Mouse (Mus musculus): ENCODE results near the gene Cav2.

The Cav2 gene

DNA sequence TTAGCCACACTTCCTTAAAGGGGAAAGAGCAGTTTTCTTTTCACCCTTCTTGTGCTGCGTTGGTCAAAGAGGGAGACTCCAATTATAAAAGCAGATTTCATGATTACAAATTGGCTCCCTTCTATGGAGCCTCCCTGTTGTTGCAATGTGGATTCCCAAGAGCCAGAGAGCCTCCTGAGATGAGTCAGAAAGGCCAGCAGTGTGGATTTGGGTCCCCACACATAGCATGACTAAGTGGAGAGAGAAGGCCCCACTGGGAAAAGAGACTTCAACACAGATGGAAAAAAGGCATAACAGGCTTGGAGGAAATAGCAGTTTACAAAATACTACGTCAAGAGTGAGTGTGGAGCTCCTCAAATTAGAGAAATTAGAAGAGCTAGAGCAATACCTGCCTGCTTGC is 28.3 kb downstream of the Cav2 start:
- no peak for DNase-seq (ENCODE audit: low spot score in 2 of 2)

DNA sequence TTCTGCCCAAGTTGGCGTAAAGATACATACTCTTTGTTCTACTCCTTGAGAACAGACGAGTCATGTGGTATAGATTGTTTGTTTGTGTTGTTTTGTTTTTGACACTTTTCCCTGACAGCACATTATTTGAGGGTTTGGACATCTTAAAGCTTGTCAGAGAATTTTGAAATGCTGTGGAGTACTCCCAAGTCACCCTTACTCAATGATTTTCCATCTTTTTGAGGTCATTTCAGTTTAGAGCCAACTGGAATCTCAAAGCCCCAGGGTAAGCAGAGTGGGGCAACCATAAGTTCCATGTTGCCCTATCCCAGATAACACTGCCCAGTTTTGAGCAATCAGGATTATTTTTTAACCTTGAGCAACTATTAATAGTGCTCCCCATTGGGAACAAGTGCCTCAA is 33.3 kb downstream of the Cav2 start:
- DNase-seq (ENCODE audit: low spot score in 2 of 2) = no peak

DNA sequence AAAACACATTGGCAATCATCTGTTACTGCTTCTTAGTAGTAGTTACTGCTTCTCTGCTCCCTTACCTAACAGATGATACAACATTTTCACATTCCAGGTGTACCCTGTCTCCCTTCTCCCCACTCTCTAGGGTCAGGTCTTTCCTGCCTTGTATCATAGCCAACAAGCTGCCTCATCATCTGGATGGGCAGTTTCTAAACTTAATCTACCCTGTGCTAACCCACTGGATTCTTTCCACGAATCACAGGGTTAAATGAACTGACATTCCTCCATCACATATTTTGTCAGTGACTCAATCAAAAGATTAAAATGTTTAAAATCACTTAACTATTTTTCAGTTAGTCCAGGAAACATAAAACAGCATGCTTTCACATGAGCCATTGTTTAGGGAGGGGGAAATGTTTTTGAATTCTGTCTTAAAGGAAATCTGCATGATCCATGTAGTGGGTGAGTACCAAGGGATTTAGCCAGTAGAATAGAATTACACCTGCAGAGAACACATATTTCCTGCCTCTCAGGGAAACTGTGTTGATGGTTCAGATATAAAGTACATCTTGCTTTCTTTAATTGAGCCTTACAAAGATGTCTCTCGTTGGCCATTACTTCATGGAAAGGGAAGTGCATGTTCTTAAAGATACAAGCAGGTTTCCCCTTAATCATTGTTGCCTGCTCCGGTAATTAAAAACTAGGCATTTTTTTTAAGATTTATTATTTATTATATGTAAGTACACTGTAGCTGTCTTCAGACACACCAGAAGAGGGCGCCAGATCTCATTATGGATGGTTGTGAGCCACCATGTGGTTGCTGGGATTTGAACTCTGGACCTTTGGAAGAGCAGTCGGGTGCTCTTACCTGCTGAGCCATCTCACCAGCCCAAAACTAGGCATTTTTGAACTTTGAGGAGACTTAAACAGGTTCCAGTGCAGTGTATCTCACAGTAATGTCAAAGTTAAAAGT is 34.0 kb downstream of the Cav2 start:
- no peak for DNase-seq (ENCODE audit: low spot score in 2 of 2)

DNA sequence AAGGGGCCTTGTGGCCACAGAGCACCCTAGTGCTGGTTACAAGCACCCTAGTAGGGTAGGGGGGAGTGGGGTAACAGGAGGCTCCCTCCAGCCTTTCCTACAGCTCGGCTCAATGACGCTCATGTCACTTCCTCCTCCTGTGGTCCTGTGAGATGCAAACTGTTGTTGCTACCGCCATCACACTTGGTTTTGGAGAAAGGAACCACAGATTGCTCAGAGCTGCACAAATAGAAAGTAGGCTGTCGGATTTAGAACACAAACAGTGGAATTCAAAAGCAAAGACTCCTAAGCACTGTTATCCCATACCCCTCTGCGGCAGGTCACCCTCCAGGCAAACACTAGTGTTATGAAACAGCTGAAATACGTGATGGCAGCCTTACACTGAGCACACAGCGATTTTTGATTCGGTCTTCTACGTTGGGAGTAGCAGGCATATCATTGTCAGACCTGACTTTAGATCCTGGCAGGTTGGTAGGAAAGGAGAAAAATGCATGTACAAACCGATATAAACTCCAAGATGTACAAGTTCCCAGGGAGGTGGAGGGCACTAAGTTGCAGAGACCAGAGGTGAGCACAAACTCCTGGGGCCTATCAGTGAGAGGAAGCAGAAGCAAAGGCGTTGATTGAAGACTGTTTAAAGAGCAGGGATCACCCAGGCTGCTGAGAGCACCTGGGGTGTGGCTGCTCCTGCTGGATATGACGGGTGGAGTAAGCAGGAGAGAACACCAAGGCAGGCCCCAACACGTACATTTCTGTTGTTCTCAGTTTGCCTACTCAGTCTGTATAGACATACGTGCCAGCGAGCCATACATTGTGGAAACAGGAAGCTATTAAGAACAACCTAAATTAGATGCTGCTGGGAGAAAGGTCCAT is 35.5 kb downstream of the Cav2 start:
- DNase-seq (ENCODE audit: low spot score in 2 of 2) = no peak

DNA sequence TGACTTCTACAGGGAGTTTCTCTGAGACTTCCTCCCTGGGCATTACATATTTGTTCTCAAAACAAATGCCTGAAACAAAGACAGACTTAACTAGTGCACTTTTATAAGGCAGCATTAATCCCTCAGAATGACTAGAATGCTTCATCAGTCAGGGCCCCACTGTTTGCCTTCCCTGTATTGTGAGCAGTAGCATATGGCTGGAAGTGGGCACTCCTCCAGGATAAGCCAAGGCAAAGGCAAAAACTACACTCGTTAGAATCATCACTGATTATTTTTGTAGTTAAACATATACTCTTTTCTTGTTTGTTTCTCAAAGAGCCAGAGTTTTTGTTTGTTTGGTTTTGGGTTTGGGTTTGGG is 36.2 kb downstream of the Cav2 start:
- no peak for DNase-seq (ENCODE audit: low spot score in 2 of 2)

DNA sequence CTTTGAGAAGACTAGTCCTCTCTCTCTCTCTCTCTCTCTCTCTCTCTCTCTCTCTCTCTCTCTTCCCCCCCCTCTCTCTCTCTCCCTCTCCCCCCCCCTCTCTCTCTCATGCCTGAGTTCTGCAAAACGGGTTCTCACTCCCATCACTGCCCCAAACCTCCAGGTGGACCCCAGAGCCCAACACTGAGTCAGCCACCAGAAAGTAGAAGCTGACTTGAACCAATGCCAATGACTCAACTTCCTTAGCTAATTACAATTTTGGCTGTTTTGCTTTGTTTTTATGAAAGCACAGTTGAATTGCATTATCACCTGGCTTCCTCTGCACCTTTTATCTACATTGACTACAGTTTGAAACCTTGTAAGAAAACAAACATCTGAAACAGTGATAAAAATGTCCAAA is 37.0 kb downstream of the Cav2 start:
- DNase-seq (ENCODE audit: low spot score in 2 of 2) = no peak

DNA sequence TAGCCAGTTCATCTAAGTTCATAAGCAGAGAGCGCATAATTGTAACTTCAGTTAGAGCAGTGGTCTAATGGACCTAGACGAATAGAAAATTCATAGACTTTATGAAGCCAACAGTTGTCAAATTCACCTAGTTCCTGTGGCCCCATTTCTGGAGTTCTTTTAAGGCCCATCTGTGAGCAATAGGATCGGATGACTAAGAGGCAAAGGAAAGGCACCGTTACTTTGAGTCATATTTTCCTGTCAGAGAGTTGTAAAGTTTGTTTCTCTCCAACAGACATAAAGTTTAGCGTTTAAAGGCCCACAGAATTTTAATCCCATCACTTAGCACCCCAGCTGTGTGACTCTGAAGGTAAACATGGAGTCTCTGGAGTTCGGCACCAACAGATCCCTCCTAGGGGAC is 41.0 kb downstream of the Cav2 start:
- DNase-seq (ENCODE audit: low spot score in 2 of 2) = no peak

DNA sequence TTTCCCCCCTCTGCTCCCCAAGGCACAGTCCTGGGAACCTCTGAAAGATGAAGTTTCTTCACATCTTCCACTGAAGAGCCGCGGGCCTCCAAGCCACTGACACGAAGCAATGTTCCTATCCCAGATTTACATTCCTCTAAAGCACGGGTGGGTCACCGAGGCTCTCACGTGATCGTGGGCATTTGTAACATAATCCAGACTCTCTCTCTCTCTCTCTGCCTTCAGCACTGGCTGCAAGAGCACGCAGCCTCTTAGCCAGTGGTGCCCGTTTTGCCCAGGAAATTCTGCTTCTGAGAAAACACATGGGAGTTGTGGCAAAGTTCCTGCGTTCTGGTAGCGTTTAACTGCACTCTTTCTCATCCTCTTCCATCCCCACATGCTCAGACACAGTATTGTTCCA is 46.2 kb downstream of the Cav2 start:
- DNase-seq (ENCODE audit: low spot score in 2 of 2) = no peak

DNA sequence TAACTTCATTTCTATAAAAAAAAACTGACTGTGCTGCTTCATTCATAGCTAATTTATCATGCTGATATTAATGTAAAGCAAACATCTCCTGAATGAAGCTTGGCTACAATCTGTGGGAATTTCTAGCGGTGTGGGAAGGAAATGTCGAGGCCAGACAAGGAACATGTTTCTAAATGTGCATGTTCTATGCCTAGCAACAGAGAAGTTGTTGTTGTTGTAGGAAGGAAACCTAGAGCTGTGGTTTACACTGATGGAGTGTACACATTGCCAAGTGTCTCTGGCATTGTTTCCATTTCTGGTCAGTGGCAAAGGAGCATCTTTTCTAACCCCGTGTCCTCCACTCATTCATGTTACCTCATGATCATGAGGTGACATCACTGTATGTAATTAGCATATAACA is 48.8 kb downstream of the Cav2 start:
- DNase-seq (ENCODE audit: low spot score in 2 of 2) = no peak

DNA sequence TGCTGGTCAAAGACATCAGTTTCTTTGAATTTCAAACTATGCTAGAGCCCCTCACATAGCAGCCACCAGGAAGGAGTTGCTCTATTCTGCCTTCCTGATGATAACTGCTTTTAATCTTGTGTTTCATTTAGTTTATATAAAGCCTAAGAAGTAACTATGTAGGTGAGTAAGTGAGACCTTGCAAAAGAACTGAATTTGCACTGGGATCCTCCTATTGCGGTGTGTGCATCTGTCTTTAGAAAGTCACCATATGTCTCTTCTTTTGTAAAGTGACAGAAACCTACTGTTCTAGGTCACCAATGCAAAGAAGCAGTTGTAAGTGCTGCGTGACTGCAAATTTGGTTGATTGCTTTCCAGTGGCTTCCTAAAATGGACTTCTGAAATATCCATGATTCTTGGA is 56.7 kb downstream of the Cav2 start:
- no peak for DNase-seq (ENCODE audit: low spot score in 2 of 2)
